Mouse (Mus musculus): ENCODE measurements at regions not wholly inside any gene's neighbourhood (a gene's known extent, or its start where the extent isn't known, plus 50 kb on each side); places are given as distances from the start of the nearest gene placed in this dataset.

DNA sequence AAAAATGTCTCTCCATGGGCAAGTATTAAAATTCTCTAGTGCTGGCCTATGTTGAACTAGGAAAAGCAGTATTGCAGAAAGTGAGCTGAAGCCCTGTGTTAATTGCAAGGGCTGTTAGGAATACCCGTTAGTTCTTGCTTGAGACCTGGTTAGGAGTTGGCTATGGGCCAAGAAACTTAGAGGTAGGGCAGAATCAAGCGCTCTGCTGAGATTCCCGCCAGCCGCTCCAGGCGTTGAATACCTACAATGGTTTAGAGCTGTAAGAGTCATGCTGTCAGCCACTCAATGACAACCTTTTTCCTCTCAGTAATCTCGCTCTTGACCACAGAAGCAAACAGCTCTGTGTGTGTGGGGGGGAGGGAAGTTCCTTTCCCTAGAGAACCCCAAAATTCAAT is 156.8 kb upstream of the Tom1l1 start:
- 46% methylated on average over 6 of the region's 6 CpGs for WGBS
- H3K4me1 ChIP-seq (replicated peaks) = no peaks in the 10 kb centered on the region
- no peaks in the 10 kb centered on the region for H3K36me3 ChIP-seq
- H3K9me3 ChIP-seq = peaks cover 11% of the 10 kb centered on the region; the same call in 1 of the 2 replicates
- peak overlapping the region; percentile 15; the same call in 1 of the 2 replicates for H3K4me2 ChIP-seq
- no peak overlapping the region for H3K4me3 ChIP-seq (replicated peaks)
- peak; percentile 83; the same call in 1 of the 2 replicates for ATAC-seq (ENCODE audit: insufficient number of reproducible peaks, insufficient read depth, low FRiP score, low TSS enrichment, low read depth)
- H3K27ac ChIP-seq = no peak overlapping the region
- no peaks in the 10 kb centered on the region for H3K27me3 ChIP-seq
- no peak overlapping the region for H3K9ac ChIP-seq (replicated peaks)

DNA sequence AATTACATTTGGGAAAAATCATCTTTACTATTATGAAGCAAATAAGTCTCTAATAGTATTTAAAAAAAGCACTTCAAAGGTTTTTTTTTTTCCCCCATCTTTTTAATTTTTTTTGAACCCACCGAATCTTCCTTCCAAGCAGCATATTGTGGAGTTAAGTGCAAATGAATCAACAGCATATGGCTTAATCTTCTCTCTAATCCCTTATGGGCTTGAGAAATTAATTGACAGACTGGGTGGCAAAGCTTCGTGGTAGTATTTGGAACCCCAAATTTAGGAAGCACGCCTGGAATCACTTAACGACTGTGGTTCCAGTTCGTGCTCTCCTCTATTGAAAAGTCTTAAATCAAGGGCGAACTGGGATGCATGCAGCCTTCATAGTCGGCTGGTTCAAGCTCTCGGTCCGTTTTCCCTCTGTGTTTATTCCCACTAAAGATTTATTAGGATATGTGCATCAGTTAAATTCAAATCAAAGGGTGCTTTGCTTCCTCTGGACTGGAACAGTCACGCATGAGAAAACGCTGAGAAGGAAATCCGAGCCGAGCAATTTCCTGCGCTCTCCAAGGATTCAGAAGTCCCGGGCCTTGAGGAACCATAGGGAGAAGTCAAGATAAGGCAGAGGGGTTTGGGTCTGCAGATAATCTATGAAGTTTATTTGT is 156.2 kb upstream of the Tom1l1 start:
- Histone ChIP-seq H3K4me2 (peak overlapping the region; percentile 15; the same call in 1 of the 2 replicates), H3K9ac (replicated peaks) (no peak overlapping the region), H3K4me1 (replicated peaks) (no peaks in the 10 kb centered on the region), H3K4me3 (replicated peaks) (no peak overlapping the region), H3K27me3 (no peaks in the 10 kb centered on the region), H3K27ac (no peak overlapping the region), H3K9me3 (peaks cover 11% of the 10 kb centered on the region; the same call in 1 of the 2 replicates), H3K36me3 (no peaks in the 10 kb centered on the region)
- 37% methylated on average over 15 of the region's 15 CpGs for WGBS
- peak; percentile 20; the same call in 1 of the 2 replicates for ATAC-seq (ENCODE audit: insufficient number of reproducible peaks, insufficient read depth, low FRiP score, low TSS enrichment, low read depth)

DNA sequence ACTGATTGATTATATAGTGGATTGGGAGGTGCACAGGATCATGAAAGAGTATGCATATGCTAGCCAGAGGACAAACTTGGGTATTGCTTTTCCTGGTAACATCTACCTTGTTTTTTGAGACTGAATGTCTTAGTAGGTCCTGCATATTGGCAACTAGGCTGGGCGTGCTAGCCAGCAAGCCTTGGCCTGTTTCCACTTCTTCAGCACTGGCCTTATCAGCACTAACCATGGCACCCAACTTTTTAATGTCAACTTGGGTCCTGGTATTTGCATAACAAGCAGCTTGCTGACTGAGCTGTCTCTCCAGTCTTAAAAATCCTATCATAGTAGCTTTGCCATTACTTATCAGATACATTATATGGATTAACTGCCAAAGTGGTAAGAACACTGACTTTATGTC is 150.0 kb upstream of the Tom1l1 start:
- H3K27me3 ChIP-seq = no peaks in the 10 kb centered on the region
- no peak overlapping the region for H3K9ac ChIP-seq (replicated peaks)
- ATAC-seq (ENCODE audit: insufficient number of reproducible peaks, insufficient read depth, low FRiP score, low TSS enrichment, low read depth) = no peak
- H3K36me3 ChIP-seq = no peaks in the 10 kb centered on the region
- no peak overlapping the region for H3K4me3 ChIP-seq (replicated peaks)
- no peak overlapping the region for H3K27ac ChIP-seq
- H3K9me3 ChIP-seq = peaks cover 9% of the 10 kb centered on the region; the same call in 1 of the 2 replicates
- H3K4me2 ChIP-seq = no peak overlapping the region
- WGBS = 82% methylated on average over 1 of the region's 1 CpGs
- no peaks in the 10 kb centered on the region for H3K4me1 ChIP-seq (replicated peaks)

DNA sequence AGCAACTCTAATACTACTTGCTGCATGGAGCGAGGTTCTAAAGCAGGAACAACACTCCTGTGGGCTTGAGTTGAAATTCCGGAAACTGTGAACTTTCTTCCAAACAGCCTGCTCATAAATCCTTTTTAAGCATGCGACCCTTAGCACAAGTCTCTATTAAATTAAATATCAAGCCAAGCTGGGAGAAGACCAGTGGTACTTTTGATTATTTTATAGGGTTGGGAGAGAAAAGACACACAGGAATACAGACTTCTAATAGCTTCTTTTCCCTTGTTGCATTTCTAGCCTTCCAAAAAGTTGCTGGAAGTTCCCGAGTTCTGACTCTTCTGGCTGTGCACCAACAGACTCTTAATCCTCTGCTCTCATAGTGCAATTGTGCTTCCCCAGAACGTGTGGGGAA is 136.6 kb upstream of the Tom1l1 start:
- no peak for ATAC-seq (ENCODE audit: insufficient number of reproducible peaks, insufficient read depth, low FRiP score, low TSS enrichment, low read depth)
- Histone ChIP-seq H3K36me3 (no peaks in the 10 kb centered on the region), H3K4me3 (replicated peaks) (no peak overlapping the region), H3K27me3 (no peaks in the 10 kb centered on the region), H3K4me1 (replicated peaks) (0 out of 2 replicates have a peak, but pooled peaks cover 3% of the 10 kb centered on the region), H3K27ac (peak overlapping the region; percentile 32; the same call in 1 of the 2 replicates), H3K4me2 (no peak overlapping the region), H3K9me3 (no peaks in the 10 kb centered on the region), H3K9ac (replicated peaks) (no peak overlapping the region)
- WGBS = 56% methylated on average over 5 of the region's 5 CpGs

DNA sequence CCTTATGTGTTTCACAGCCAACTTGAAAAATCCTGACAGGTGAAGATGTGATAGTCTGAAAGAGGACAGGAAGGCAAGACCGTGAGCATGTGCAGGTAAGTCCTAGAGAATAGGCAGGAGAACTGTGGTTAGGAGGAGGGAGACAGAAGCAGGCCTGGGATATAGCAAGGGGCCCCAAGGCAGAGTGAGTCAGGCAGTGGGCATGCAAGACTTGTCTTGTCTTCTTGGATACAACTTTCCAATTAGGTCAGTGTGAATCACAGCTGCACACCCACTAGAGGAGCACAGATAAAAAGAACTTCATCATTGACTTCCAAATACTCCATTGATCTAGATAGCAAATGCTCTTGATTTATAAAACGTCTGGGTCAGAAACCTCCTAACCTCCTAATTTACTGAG is 128.6 kb upstream of the Tom1l1 start:
- Histone ChIP-seq H3K36me3 (no peaks in the 10 kb centered on the region), H3K27me3 (no peaks in the 10 kb centered on the region), H3K4me1 (replicated peaks) (no peaks in the 10 kb centered on the region), H3K4me3 (replicated peaks) (no peak overlapping the region), H3K4me2 (no peak overlapping the region), H3K9me3 (no peaks in the 10 kb centered on the region), H3K27ac (no peak overlapping the region), H3K9ac (replicated peaks) (no peak overlapping the region)
- no peak for ATAC-seq (ENCODE audit: insufficient number of reproducible peaks, insufficient read depth, low FRiP score, low TSS enrichment, low read depth)
- 68% methylated on average over 2 of the region's 2 CpGs for WGBS

DNA sequence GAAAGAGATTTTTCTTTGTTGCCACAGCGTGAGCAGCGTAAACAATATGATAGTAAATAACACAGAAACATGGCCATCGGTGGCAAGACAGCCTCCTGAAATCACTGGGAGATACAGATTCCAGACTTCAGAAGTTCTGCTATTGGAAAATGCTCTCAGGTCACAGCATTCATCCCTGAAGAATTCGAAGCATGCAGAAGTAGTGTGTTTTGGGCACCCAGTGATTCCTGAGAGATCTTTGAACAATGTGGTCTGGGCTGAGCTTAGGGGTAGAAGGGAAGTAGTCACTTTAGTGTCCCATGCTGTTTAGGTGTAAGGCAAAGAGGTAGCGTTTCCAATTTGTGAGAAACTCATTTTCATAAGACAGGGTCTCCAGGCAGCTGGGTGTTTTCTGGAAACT is 126.3 kb upstream of the Tom1l1 start:
- no peak overlapping the region for H3K27ac ChIP-seq
- H3K9me3 ChIP-seq = no peaks in the 10 kb centered on the region
- ATAC-seq (ENCODE audit: insufficient number of reproducible peaks, insufficient read depth, low FRiP score, low TSS enrichment, low read depth) = no peak
- H3K4me2 ChIP-seq = no peak overlapping the region
- no peaks in the 10 kb centered on the region for H3K27me3 ChIP-seq
- 86% methylated on average over 5 of the region's 5 CpGs for WGBS
- no peaks in the 10 kb centered on the region for H3K4me1 ChIP-seq (replicated peaks)
- no peak overlapping the region for H3K4me3 ChIP-seq (replicated peaks)
- H3K9ac ChIP-seq (replicated peaks) = no peak overlapping the region
- no peaks in the 10 kb centered on the region for H3K36me3 ChIP-seq

DNA sequence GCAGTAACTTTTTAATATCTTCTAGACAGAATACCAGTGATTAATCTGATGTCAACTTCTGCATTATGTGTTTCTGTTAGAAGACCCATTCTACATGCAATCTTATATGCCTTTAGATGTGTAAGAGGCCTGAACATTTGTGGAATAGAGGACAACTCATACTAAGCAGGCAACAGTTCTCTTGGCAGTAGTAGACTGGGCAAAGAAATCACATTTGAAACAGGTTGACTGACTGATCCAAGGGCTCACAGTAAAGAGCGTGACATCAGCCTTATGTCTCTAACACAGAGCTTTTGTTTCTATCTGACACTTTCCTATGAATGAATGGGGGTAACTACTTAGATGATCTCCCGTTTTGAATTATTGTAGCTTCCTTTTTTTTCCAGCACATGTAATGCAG is 124.8 kb upstream of the Tom1l1 start:
- Histone ChIP-seq H3K9ac (replicated peaks) (no peak overlapping the region), H3K4me1 (replicated peaks) (no peaks in the 10 kb centered on the region), H3K27ac (no peak overlapping the region), H3K9me3 (no peaks in the 10 kb centered on the region), H3K36me3 (no peaks in the 10 kb centered on the region), H3K4me3 (replicated peaks) (no peak overlapping the region), H3K27me3 (no peaks in the 10 kb centered on the region), H3K4me2 (no peak overlapping the region)
- ATAC-seq (ENCODE audit: insufficient number of reproducible peaks, insufficient read depth, low FRiP score, low TSS enrichment, low read depth) = no peak
- 89% methylated on average over 2 of the region's 2 CpGs for WGBS

DNA sequence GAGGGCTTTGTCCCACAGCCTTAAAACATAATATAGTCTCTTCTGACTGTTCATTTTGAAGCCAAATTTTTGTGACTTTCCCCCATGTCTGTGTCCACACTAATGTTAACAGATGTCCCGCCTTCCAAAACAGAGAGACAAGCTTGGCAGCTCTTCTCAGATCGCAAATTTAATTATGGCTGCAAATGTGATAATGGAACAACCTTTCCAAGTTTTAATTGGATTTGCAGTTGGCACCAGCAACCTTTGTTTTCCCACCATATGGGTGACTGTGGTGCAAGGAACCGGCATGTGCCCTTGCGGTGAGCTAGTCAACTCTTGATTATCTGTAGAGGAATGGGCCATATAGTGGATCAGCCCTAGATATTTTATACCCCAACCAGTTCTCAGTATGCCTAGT is 124.4 kb upstream of the Tom1l1 start:
- Histone ChIP-seq H3K4me3 (replicated peaks) (no peak overlapping the region), H3K27me3 (no peaks in the 10 kb centered on the region), H3K4me1 (replicated peaks) (no peaks in the 10 kb centered on the region), H3K9ac (replicated peaks) (no peak overlapping the region), H3K27ac (no peak overlapping the region), H3K9me3 (no peaks in the 10 kb centered on the region), H3K4me2 (no peak overlapping the region), H3K36me3 (no peaks in the 10 kb centered on the region)
- no peak for ATAC-seq (ENCODE audit: insufficient number of reproducible peaks, insufficient read depth, low FRiP score, low TSS enrichment, low read depth)
- 89% methylated on average over 4 of the region's 4 CpGs for WGBS

DNA sequence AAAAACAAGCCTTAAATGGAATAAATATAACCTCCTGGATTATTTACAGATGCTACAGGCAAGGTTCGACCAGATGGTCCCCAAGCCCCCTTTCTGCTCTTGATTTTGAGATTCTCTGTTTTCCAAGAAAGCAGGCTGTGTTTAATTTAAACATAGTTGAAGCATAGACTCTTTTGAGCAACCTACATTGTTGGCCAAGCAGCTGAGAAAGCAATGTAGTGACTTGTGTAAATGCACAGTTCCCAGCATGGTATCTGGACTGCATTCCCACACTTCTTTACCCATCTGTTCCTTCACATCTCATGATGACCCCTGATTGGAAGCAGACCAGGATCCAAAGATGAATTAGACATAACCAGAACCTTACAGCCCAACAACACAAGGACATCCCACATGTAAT is 120.3 kb upstream of the Tom1l1 start:
- Histone ChIP-seq H3K4me1 (replicated peaks) (no peaks in the 10 kb centered on the region), H3K9ac (replicated peaks) (no peak overlapping the region), H3K27ac (no peak overlapping the region), H3K27me3 (no peaks in the 10 kb centered on the region), H3K36me3 (no peaks in the 10 kb centered on the region), H3K4me3 (replicated peaks) (no peak overlapping the region), H3K4me2 (no peak overlapping the region), H3K9me3 (no peaks in the 10 kb centered on the region)
- no peak for ATAC-seq (ENCODE audit: insufficient number of reproducible peaks, insufficient read depth, low FRiP score, low TSS enrichment, low read depth)
- 64% methylated on average over 1 of the region's 1 CpGs for WGBS

DNA sequence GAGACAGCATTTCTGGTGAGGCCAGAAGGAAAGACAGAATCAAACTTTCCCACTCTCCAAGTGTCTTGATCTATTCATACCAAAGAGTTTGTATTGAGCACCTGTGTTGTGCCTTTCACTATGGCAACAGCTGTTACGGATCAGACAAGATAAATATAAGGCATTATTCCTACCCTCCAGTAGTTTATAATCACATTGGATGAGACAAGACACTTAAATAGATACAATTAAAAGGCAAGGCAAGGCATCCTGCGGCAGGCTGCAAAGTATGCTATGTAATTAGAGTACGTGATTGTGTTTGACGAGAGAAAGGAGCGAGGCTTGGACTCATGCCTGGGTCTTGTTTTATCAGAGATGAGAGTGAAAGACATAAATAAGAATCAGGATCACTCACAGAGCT is 119.2 kb upstream of the Tom1l1 start:
- H3K4me2 ChIP-seq = no peak overlapping the region
- H3K4me3 ChIP-seq (replicated peaks) = no peak overlapping the region
- no peaks in the 10 kb centered on the region for H3K9me3 ChIP-seq
- H3K9ac ChIP-seq (replicated peaks) = no peak overlapping the region
- H3K4me1 ChIP-seq (replicated peaks) = no peaks in the 10 kb centered on the region
- no peak overlapping the region for H3K27ac ChIP-seq
- no peak for ATAC-seq (ENCODE audit: insufficient number of reproducible peaks, insufficient read depth, low FRiP score, low TSS enrichment, low read depth)
- WGBS = 88% methylated on average over 5 of the region's 5 CpGs
- no peaks in the 10 kb centered on the region for H3K36me3 ChIP-seq
- no peaks in the 10 kb centered on the region for H3K27me3 ChIP-seq

DNA sequence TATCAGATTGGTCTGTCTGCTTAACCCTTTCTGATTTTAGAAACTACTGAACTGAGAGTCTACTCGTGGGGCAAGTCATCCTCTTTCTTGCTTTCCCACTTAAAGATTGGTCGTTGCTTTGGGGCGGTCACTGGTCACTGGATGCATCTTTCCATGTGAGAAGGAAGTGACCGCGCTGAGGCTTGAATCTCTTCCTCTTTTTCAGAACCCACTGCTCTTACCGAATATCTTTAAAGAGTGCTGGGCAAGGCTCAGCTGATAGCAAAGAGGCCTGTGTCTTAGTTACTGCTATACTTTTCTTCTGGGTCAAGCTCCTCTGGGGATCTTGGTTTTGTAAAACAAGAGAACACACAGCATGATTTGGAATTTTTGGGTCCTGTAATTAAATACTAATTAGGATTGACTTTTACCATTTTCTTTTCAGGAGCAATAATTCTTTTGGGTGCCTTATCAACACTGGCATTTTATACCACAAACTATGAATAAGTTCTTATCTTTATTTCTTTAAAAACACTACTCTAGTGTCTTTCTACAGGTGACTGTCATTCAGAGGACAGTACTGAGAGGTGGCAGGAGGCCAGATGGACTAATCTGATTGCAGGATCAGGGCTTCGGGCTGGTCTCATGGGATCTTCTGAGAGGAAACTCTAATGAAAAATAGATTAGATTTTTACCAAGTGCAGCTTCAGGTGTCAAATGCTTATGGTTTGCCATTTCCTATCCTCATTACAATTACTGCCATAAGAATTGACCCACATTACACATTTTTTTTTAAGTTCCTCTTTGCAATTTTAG is 114.6 kb upstream of the Tom1l1 start:
- no peak overlapping the region for H3K9ac ChIP-seq (replicated peaks)
- no peaks in the 10 kb centered on the region for H3K27me3 ChIP-seq
- no peaks in the 10 kb centered on the region for H3K9me3 ChIP-seq
- H3K27ac ChIP-seq = no peak overlapping the region
- H3K4me1 ChIP-seq (replicated peaks) = no peaks in the 10 kb centered on the region
- no peaks in the 10 kb centered on the region for H3K36me3 ChIP-seq
- no peak overlapping the region for H3K4me3 ChIP-seq (replicated peaks)
- 81% methylated on average over 7 of the region's 7 CpGs for WGBS
- no peak for ATAC-seq (ENCODE audit: insufficient number of reproducible peaks, insufficient read depth, low FRiP score, low TSS enrichment, low read depth)
- H3K4me2 ChIP-seq = no peak overlapping the region

All from limb, embryonic 12.5 days (tissue).